Mouse (Mus musculus) heart, adult 2 months (tissue): ENCODE measurements around the gene Mcm10.

Experiments used
- CTCF ChIP-seq: fragments of 200-600 bp; IDR thresholded peaks from 2 replicates; pipeline ENCODE4 v1.8.1; 2022; ENCODE audit warnings: antibody characterized with exemption, mild to moderate bottlenecking, moderate library complexity
- EP300 ChIP-seq: fragments of 200-500 bp; IDR thresholded peaks from 2 replicates; pipeline ENCODE4 v1.6.1; 2011; ENCODE audit warnings: low read depth, low read length, control low read depth; ENCODE audit not compliant: insufficient read depth
- POLR2A ChIP-seq: fragments of 200-500 bp; IDR thresholded peaks from 2 replicates; pipeline ENCODE4 v1.6.1; 2011; ENCODE audit warnings: mild to moderate bottlenecking, low read depth, low read length, control low read depth; ENCODE audit not compliant: insufficient read depth

DNA sequence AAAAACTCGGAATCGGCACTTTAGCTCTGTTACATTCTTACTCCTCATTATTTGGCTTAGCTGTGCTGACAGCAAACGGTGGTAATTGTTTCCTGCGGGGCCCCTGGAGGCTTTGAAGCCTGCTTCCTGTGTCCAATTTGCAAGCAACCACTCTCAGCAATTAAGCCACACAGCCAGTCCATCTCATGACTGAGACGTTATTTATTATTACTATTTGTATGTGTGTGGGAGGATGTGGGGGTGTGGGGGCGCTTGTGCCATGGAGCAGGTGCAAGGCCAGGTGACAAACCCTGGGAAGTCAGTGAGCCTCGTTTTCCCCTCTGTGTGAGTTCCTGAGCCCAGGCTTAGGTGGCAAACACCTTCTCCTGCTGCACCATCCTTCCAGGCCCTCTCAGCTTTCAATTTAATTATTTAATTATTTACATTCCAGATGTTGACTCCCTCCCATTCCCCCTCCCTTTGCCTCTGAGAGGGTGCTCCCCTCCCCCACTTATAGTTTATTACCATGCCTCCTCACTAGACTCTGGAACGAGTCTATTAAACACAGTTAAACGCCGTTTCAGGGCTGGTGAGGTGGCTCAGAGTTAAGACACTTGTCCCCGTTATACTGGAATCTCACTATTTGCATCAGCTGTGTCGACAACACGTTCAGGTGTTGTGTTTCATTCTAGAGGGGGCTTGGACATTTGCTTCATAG lies 32.8 kb upstream of the Mcm10 start:
- TF ChIP-seq EP300 (no peak), CTCF (no peak), POLR2A (no peak)
